ENCODE assay signal across 29 mouse cellular contexts in genomic region chr6:115574171-115574570, GRCm38 (mm10). TPM values are rescaled to one million over a fixed set of nuclear protein-coding genes. Genes with fewer than 3 reads are reported as not detected.
A peak's percentile ranks its signal among the peaks of the same experiment; 100 is the strongest.
DNase-seq lines count a peak whose midpoint lies in the region; ATAC-seq lines count a peak whose summit lies in the region.
"Had no signal": no experiment of that assay in that cellular context is flagged by ENCODE, and none has a peak within 500 bp of the region (broad histone marks: within the 10 kb centered on the region; RNA-seq: fewer than 3 reads in every experiment).

No protein-coding gene starts in this region.

- 93% methylated on average over 7 of the region's 7 CpGs for WGBS in hindbrain, embryonic 14.5 days

- no peaks in the 10 kb centered on the region for H3K27me3 ChIP-seq in hindbrain, embryonic 14.5 days (ENCODE audit: control insufficient read depth, insufficient read depth, low read length)
- H3K27me3 ChIP-seq: forebrain, embryonic 13.5 days; hindbrain, embryonic 12.5 days; intestine, embryonic 15.5 days had no signal

- peak; percentile 54 for DNase-seq in 416B (ENCODE audit: low read depth)
- peak; percentile 51 for DNase-seq in brain, adult 2 months (ENCODE audit: low read depth, low spot score)
- no peak for DNase-seq in ovary, postnatal 10 days (ENCODE audit: low spot score)
- DNase-seq in layer of hippocampus, postnatal 36 days: no peak
- no peak for DNase-seq in hindbrain, embryonic 14.5 days (ENCODE audit: low spot score)
- DNase-seq in cerebellum, adult 9-10 months: no peak
- DNase-seq: adrenal gland, postnatal 10 days; adrenal gland, postnatal 36 days; B cell, adult 2 months; cerebellum, adult 11 months; cerebellum, adult 2 months; cerebellum, postnatal 10 days; cerebellum, postnatal 36 days; gastrocnemius, postnatal 10 days; gastrocnemius, postnatal 36 days; heart, adult 11 months; kidney, adult 11 months had no signal

- H3K9me3 ChIP-seq in hindbrain, embryonic 14.5 days (ENCODE audit: control insufficient read depth, low read length): no peaks in the 10 kb centered on the region
- H3K9me3 ChIP-seq: forebrain, embryonic 13.5 days; hindbrain, embryonic 12.5 days; intestine, embryonic 15.5 days had no signal

- no peak overlapping the region for H3K27ac ChIP-seq in hindbrain, embryonic 14.5 days
- H3K27ac ChIP-seq: forebrain, embryonic 10.5 days; forebrain, embryonic 13.5 days; hindbrain, embryonic 12.5 days; intestine, embryonic 15.5 days had no signal

- no peak overlapping the region for H3K4me3 ChIP-seq in hindbrain, embryonic 14.5 days (replicated peaks; ENCODE audit: low read length)
- H3K4me3 ChIP-seq: forebrain, embryonic 10.5 days; forebrain, embryonic 13.5 days; hindbrain, embryonic 12.5 days; intestine, embryonic 15.5 days had no signal

- H3K4me2 ChIP-seq in hindbrain, embryonic 14.5 days (replicated peaks): no peak overlapping the region
- H3K4me2 ChIP-seq: forebrain, embryonic 13.5 days; heart, embryonic 11.5 days; hindbrain, embryonic 12.5 days; intestine, embryonic 15.5 days had no signal

- no peak overlapping the region for H3K9ac ChIP-seq in hindbrain, embryonic 14.5 days
- H3K9ac ChIP-seq: forebrain, embryonic 13.5 days; hindbrain, embryonic 12.5 days; intestine, embryonic 15.5 days had no signal

- H3K36me3 ChIP-seq in hindbrain, embryonic 14.5 days (replicated peaks; ENCODE audit: control insufficient read depth, insufficient read depth): peaks cover 89% of the 10 kb centered on the region

- no peaks in the 10 kb centered on the region for H3K4me1 ChIP-seq in hindbrain, embryonic 14.5 days (replicated peaks; ENCODE audit: control insufficient read depth, insufficient read depth, low read length)
- H3K4me1 ChIP-seq: forebrain, embryonic 10.5 days; forebrain, embryonic 13.5 days; hindbrain, embryonic 12.5 days; intestine, embryonic 15.5 days had no signal

- peak; percentile 42 for ATAC-seq in CD4-positive, CD25-positive, alpha-beta regulatory T cell, adult 4 months
- peak; percentile 41 for ATAC-seq in inflammation-experienced regulatory T-cells, adult 6 months
- ATAC-seq in hindbrain, embryonic 14.5 days (ENCODE audit: low FRiP score): no peak
- ATAC-seq: forebrain, embryonic 13.5 days; forebrain, embryonic 16.5 days; hindbrain, embryonic 16.5 days; intestine, embryonic 15.5 days had no signal

RNA-seq across cellular contexts. Expression of gene Mkrn2os, which starts 18.2 kb away (rescaled TPM):
- polyA plus RNA-seq in CD4-positive, CD25-positive, alpha-beta regulatory T cell, adult 4 months (2017; shearing (Covaris generic)): under 1 TPM in 1 of 2 experiments, not detected in 1; 0.70 TPM
- polyA plus RNA-seq in inflammation-experienced regulatory T-cells, adult 6 months (2017; shearing (Covaris generic)): under 1 TPM in 2 of 3 experiments, not detected in 1; 0.48 to 0.52 TPM
- not detected for total RNA-seq in layer of hippocampus, postnatal 36 days (2021)
- 0.38 and 0.43 TPM in 2 replicates for polyA plus RNA-seq in hindbrain, embryonic 14.5 days (2014; fragmentation: Nextera tagmentation; extraction: Ambion mirVana)
- total RNA-seq: adrenal gland, postnatal 36 days; hematopoietic stem cell, adult 5-6 weeks; MEL had no signal
- polyA plus RNA-seq: cortical plate, adult 2 months had no signal

RNA-seq across cellular contexts. Expression of gene Mkrn2, which starts 27.5 kb away (rescaled TPM):
- 10 to 100 TPM; 42.2 to 45.6 TPM for polyA plus RNA-seq in CD4-positive, CD25-positive, alpha-beta regulatory T cell, adult 4 months (2017; shearing (Covaris generic))
- 10 to 100 TPM; 35.2 to 43.6 (median 37.2) TPM for polyA plus RNA-seq in inflammation-experienced regulatory T-cells, adult 6 months (2017; shearing (Covaris generic))
- 10 to 100 TPM; 32.8 to 34.0 TPM for total RNA-seq in layer of hippocampus, postnatal 36 days (2021)
- polyA plus RNA-seq in hindbrain, embryonic 14.5 days (2014; fragmentation: Nextera tagmentation; extraction: Ambion mirVana): 36.4 and 44.4 TPM in 2 replicates

RNA-seq across cellular contexts. Expression of gene Tsen2, which starts 29.7 kb away (rescaled TPM):
- polyA plus RNA-seq in CD4-positive, CD25-positive, alpha-beta regulatory T cell, adult 4 months (2017; shearing (Covaris generic)): 10 to 100 TPM; 13.0 to 16.5 TPM
- polyA plus RNA-seq in inflammation-experienced regulatory T-cells, adult 6 months (2017; shearing (Covaris generic)): 10 to 100 TPM in 2 of 3 experiments, 1 to 10 TPM in 1; 9.1 to 17.4 (median 14.2) TPM
- total RNA-seq in layer of hippocampus, postnatal 36 days (2021): 10 to 100 TPM; 20.6 to 26.8 TPM
- 31.9 and 34.5 TPM in 2 replicates for polyA plus RNA-seq in hindbrain, embryonic 14.5 days (2014; fragmentation: Nextera tagmentation; extraction: Ambion mirVana)

Comparison
In these comparisons a context has a peak if more than half of its experiments do, and no peak if none do; other contexts are left out.
1. DNase-seq: peak in 416B (single experiment) and brain, adult 2 months (single experiment); none in ovary, postnatal 10 days (single experiment), layer of hippocampus, postnatal 36 days (0 of 2), hindbrain, embryonic 14.5 days (single experiment) and cerebellum, adult 9-10 months (single experiment).